Mouse (Mus musculus): ENCODE measurements at regions not wholly inside any gene's neighbourhood (a gene's known extent, or its start where the extent isn't known, plus 50 kb on each side); places are given as distances from the start of the nearest gene placed in this dataset.

DNA sequence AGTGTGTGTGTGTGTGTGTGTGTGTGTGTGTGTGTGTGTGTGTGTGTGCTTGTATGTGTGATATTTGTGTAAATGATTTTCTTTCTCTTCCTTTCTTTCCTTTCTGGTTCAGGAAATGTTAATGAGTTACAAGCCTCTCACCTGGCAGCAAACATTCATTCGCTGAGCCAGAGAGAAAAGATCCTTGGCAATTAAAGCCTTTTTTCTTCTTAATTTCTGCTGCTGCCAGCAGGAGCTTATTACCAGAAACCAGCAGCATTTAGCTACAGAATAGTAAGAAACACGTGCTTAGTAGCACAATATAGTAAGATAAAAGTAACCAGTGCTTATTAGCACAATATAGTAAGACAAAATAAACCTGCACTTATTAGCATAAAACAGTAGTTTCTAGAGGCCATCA, 1050.0 kb upstream of the Pabpc4l start:
- no peak for DNase-seq (ENCODE audit: low read depth, low spot score)

DNA sequence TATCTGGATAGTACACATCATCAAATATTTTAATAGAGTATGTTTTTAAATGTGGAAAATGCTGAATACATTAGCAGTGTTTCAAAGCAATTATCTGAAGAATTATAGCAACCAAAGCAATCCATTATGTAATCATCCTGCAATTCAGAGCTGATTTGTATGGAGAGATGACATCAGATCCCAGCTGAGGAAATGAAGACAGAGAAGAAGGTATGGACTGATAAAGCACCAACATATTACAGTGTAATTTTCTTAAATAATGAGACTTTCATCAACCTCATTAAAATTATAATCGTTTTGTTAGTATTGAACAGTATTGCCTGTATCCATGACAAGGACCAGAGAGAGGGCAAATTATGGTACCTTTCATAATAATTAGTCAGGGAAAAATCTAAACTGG, 1023.3 kb upstream of the Pabpc4l start:
- DNase-seq (ENCODE audit: low read depth, low spot score) = no peak

DNA sequence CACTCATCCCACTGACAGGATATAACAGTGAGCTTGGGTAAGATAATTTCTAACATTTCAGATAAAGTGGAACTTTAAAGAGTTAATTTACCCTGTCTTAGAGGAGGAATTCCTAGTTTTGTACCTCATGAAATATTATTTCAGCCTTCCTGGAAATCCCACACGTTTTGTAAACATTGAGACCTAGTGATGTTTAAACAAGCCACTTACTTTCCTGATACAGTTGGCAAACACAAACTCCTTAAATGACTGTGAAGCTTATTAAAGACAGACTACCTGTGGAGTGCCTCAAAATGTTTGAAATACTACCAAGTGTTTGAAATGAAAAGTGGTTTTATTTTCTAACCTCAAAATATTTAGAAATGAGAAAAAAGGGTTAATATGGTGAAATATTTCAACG, 1021.8 kb upstream of the Pabpc4l start:
- no peak for DNase-seq (ENCODE audit: low read depth, low spot score)

DNA sequence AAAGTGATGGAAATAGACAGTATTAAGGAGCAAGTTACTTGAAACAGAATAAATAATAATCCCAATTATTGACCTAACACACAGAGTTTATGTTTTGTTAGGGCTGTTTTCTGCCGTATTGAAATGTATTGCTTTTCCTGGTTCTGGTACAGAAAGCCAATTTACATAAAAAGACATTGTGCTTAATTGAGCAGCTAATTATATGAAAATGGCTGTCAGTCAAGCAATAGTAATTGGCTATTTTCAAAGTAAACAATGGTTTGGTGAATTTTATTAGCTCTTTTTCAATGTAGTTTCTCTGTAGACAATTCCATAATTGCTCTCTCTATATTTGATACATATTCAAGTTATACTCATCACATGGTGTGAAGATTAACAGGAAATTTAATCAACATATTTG, 1015.5 kb upstream of the Pabpc4l start:
- DNase-seq (ENCODE audit: low read depth, low spot score) = no peak

DNA sequence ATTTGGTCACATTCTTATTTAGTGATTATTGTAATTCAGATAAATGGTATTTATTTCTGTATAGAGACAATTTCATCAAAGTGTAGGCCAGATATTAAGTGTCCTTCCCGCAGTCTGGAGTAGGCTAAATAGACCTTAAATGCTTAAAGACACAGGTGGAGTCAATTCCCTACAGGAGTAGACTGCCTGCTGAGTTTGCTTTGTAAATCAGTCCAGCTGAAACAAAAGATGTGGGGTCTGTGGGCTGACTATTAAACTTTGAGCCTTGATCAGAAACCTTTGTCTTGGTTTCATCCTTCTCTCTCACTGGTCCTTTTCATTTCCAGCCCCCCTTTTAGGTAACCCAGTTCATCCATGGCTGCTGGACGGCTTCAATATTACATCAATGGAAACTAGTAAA, 1002.0 kb upstream of the Pabpc4l start:
- DNase-seq (ENCODE audit: low read depth, low spot score) = no peak

DNA sequence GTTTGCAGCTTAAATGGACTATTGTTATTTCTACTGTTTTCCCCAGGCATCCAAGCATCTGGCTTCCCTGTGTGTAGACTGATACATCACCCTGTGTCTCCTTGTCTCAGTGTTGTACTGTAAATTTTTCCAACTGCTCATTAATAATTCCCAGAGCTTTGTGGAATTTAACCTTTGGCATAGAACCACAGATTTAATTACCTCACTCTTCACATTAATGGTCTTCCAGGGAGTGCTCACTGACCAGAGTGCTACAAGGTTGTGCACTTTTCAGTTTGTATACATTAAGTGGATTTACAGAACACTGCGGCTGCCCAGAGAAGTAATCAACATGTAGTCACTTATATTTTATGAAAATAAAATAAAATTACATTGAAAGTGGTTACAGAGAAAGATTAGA, 992.4 kb upstream of the Pabpc4l start:
- peak; percentile 9 for DNase-seq (ENCODE audit: low read depth, low spot score)

DNA sequence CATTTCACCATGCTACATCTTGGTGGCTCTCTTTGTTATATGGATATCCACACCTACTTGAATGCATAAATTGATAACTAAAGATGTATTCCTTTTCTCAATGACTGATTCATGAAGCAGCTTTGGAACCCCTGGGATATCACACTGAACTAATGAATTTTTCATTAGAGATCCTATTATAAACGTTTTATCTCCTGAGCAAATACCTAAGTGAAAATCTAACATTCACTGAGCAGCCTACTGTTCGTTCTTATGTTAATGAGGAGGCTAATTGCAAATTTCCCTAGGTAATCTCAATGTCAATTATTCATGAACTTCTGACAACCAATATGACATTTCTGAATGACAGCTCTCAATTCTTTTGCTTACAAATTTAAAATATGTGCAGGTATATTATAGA, 987.5 kb upstream of the Pabpc4l start:
- no peak for DNase-seq (ENCODE audit: low read depth, low spot score)

GRCm38 (mm10) chr3:47424532-47424931, 976.5 kb upstream of the Pabpc4l start:
- no peak for DNase-seq (ENCODE audit: low read depth, low spot score)

Data from embryo, embryonic 11.5 days (tissue).